Mouse (Mus musculus): Measurements from ENCODE around the gene Irgq. TPM values are rescaled to one million over a fixed set of nuclear protein-coding genes. Genes with fewer than 3 reads are reported as not detected.

Gene Irgq
- polyA plus RNA-seq, 1 experiment from 2014 or later = 30.3 TPM

DNA sequence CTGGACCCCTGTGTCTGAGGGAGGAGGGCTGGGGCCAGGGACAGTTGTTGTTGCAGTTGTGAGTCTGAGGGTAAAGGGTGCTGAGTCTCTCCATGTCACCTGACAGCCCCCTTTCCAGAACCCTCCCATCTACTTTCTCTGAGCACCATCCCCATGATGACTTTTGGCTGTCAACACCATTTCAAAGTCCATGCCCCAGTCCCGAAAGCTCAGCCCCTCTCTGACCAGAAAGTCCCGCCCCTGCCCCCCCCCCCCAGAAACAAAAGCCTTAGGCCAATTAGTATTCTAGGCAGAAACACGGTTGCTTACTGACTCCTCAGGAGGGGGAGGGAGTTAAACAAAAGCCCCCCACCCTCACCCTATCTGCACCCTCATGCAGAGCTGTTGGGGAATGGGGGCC lies 43.1 kb upstream of the Irgq start:
- Histone ChIP-seq H3K4me1 (ENCODE audit: control insufficient read depth, insufficient read depth, low read length) (peaks cover 47% of the 10 kb centered on the region), H3K27ac (replicated peaks; ENCODE audit: low read depth, low read length) (peak overlapping the region; percentile 74; the same call in 1 of the 2 replicates), H3K9me3 (ENCODE audit: control insufficient read depth, low read length) (no peaks in the 10 kb centered on the region), H3K9ac (replicated peaks; ENCODE audit: low read length) (peak overlapping the region; percentile 55; the same call in 1 of the 2 replicates), H3K4me2 (ENCODE audit: low read length) (peak overlapping the region; percentile 56), H3K36me3 (ENCODE audit: control insufficient read depth, insufficient read depth, low read length) (peaks cover 12% of the 10 kb centered on the region; the same call in 1 of the 2 replicates), H3K27me3 (ENCODE audit: control insufficient read depth, insufficient read depth, low read length) (no peaks in the 10 kb centered on the region), H3K4me3 (replicated peaks; ENCODE audit: low read depth, low read length) (no peak overlapping the region)
- DNase-seq (no peak), ATAC-seq (ENCODE audit: low FRiP score, low TSS enrichment) (no peak)
- WGBS = 13% methylated on average over 3 of the region's 3 CpGs

- H3K4me2 ChIP-seq (ENCODE audit: low read length) = no peak overlapping the region
- H3K9ac ChIP-seq (replicated peaks; ENCODE audit: low read length) = no peak overlapping the region
- ATAC-seq (ENCODE audit: low FRiP score, low TSS enrichment) = no peak
- no peaks in the 10 kb centered on the region for H3K9me3 ChIP-seq (ENCODE audit: control insufficient read depth, low read length)
- DNase-seq = no peak
- no peak overlapping the region for H3K4me3 ChIP-seq (replicated peaks; ENCODE audit: low read depth, low read length)
- H3K36me3 ChIP-seq (ENCODE audit: control insufficient read depth, insufficient read depth, low read length) = peaks cover 12% of the 10 kb centered on the region; the same call in 1 of the 2 replicates
- no peak overlapping the region for H3K27ac ChIP-seq (replicated peaks; ENCODE audit: low read depth, low read length)
- 84% methylated on average over 8 of the region's 8 CpGs for WGBS
- no peaks in the 10 kb centered on the region for H3K27me3 ChIP-seq (ENCODE audit: control insufficient read depth, insufficient read depth, low read length)
- peaks cover 44% of the 10 kb centered on the region for H3K4me1 ChIP-seq (ENCODE audit: control insufficient read depth, insufficient read depth, low read length)
Observed at GRCm38 (mm10) chr7:24488303-24488702, 42.2 kb upstream of the Irgq start.

DNA sequence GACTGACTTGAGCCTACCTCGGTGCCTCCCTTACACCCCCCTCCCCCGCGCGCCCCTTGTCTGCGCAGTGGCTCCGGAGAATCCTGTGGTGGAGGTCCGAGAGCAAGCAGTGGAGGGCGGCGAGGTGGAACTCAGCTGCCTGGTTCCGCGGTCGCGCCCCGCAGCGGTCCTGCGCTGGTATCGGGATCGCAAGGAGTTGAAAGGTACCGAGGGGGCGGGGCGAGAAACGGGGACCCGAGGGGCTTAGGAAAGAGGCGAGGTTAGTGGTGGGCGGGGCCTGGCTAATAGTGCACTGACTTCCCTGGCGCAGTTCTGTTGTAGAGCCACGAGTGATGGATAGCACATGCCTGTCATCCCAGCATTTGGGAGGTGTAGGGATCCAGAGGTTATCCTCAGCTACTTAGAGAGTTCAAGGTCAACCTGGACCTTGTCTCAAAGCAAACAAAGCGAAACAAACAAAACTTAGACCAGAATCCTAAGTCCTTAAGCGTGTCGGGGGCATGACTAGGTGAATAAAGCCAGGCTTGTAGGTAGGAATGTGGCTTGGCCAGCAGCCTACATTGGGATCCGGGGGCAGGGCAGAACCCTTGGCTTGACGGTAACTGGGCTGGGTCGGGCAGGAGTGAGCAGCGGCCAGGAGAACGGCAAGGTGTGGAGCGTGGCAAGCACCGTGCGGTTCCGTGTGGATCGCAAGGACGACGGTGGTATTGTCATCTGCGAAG lies 30.5 kb upstream of the Irgq start:
- 20% methylated on average over 43 of the region's 43 CpGs for WGBS
- H3K9me3 ChIP-seq (ENCODE audit: control insufficient read depth, low read length) = no peaks in the 10 kb centered on the region
- 0 out of 2 replicates have a peak overlapping the region, but pooled peaks have one; percentile 6 for H3K4me2 ChIP-seq (ENCODE audit: low read length)
- ATAC-seq (ENCODE audit: low FRiP score, low TSS enrichment) (0 out of 2 replicates have a peak, but pooled peaks have one; percentile 7), DNase-seq (no peak)
- H3K27me3 ChIP-seq (ENCODE audit: control insufficient read depth, insufficient read depth, low read length) = no peaks in the 10 kb centered on the region
- H3K27ac ChIP-seq (replicated peaks; ENCODE audit: low read depth, low read length) = no peak overlapping the region
- peaks cover 15% of the 10 kb centered on the region for H3K4me1 ChIP-seq (ENCODE audit: control insufficient read depth, insufficient read depth, low read length)
- no peak overlapping the region for H3K9ac ChIP-seq (replicated peaks; ENCODE audit: low read length)
- H3K4me3 ChIP-seq (replicated peaks; ENCODE audit: low read depth, low read length) = no peak overlapping the region
- H3K36me3 ChIP-seq (ENCODE audit: control insufficient read depth, insufficient read depth, low read length) = peaks cover 55% of the 10 kb centered on the region

- Histone ChIP-seq H3K4me1 (ENCODE audit: control insufficient read depth, insufficient read depth, low read length) (peaks cover 24% of the 10 kb centered on the region), H3K27me3 (ENCODE audit: control insufficient read depth, insufficient read depth, low read length) (no peaks in the 10 kb centered on the region), H3K4me2 (ENCODE audit: low read length) (no peak overlapping the region), H3K9me3 (ENCODE audit: control insufficient read depth, low read length) (no peaks in the 10 kb centered on the region), H3K36me3 (ENCODE audit: control insufficient read depth, insufficient read depth, low read length) (peaks cover 54% of the 10 kb centered on the region), H3K27ac (replicated peaks; ENCODE audit: low read depth, low read length) (no peak overlapping the region), H3K4me3 (replicated peaks; ENCODE audit: low read depth, low read length) (no peak overlapping the region), H3K9ac (replicated peaks; ENCODE audit: low read length) (no peak overlapping the region)
- peak; percentile 66 for DNase-seq
- 36% methylated on average over 7 of the region's 7 CpGs for WGBS
- no peak for ATAC-seq (ENCODE audit: low FRiP score, low TSS enrichment)
Observed at GRCm38 (mm10) chr7:24500929-24501328, 29.6 kb upstream of the Irgq start.

- no peak overlapping the region for H3K4me3 ChIP-seq (replicated peaks; ENCODE audit: low read depth, low read length)
- H3K27me3 ChIP-seq (ENCODE audit: control insufficient read depth, insufficient read depth, low read length) = no peaks in the 10 kb centered on the region
- H3K9ac ChIP-seq (replicated peaks; ENCODE audit: low read length) = no peak overlapping the region
- peaks cover 54% of the 10 kb centered on the region for H3K36me3 ChIP-seq (ENCODE audit: control insufficient read depth, insufficient read depth, low read length)
- no peaks in the 10 kb centered on the region for H3K9me3 ChIP-seq (ENCODE audit: control insufficient read depth, low read length)
- DNase-seq (no peak), ATAC-seq (ENCODE audit: low FRiP score, low TSS enrichment) (no peak)
- no peak overlapping the region for H3K27ac ChIP-seq (replicated peaks; ENCODE audit: low read depth, low read length)
- peaks cover 30% of the 10 kb centered on the region for H3K4me1 ChIP-seq (ENCODE audit: control insufficient read depth, insufficient read depth, low read length)
- 56% methylated on average over 21 of the region's 21 CpGs for WGBS
- no peak overlapping the region for H3K4me2 ChIP-seq (ENCODE audit: low read length)
Observed at GRCm38 (mm10) chr7:24501492-24501891, 29.0 kb upstream of the Irgq start.

- Histone ChIP-seq H3K4me3 (replicated peaks; ENCODE audit: low read depth, low read length) (no peak overlapping the region), H3K4me1 (ENCODE audit: control insufficient read depth, insufficient read depth, low read length) (peaks cover 36% of the 10 kb centered on the region), H3K27ac (replicated peaks; ENCODE audit: low read depth, low read length) (peak overlapping the region; percentile 100; the same call in 1 of the 2 replicates), H3K9ac (replicated peaks; ENCODE audit: low read length) (no peak overlapping the region; the same call in 1 of the 2 replicates), H3K9me3 (ENCODE audit: control insufficient read depth, low read length) (no peaks in the 10 kb centered on the region), H3K36me3 (ENCODE audit: control insufficient read depth, insufficient read depth, low read length) (peaks cover 53% of the 10 kb centered on the region), H3K4me2 (ENCODE audit: low read length) (no peak overlapping the region), H3K27me3 (ENCODE audit: control insufficient read depth, insufficient read depth, low read length) (no peaks in the 10 kb centered on the region)
- ATAC-seq (ENCODE audit: low FRiP score, low TSS enrichment) (no peak), DNase-seq (no peak)
- 21% methylated on average over 10 of the region's 10 CpGs for WGBS
Observed at GRCm38 (mm10) chr7:24504004-24504403, 26.5 kb upstream of the Irgq start.

DNA sequence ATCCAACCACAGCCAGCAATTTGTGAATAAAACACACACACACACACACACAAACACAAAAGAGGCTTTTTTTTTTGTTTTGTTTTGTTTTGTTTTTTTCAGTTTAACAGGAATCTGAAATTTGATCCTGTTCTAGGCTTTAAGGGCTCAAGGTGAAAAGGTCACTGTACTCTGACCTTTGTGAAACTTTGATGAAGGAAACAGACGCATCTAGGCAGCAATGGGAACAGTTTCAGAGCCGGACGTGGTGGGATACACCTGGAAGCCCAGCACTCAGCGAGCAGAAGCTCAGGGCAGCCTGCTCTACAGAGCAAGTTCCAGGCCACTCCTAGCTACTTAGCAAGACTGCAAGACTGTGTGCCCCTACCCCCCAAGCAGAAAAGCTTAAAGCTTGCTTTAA lies 25.6 kb upstream of the Irgq start:
- no peak overlapping the region for H3K9ac ChIP-seq (replicated peaks; ENCODE audit: low read length)
- peak overlapping the region; percentile 75; the same call in 1 of the 2 replicates for H3K4me2 ChIP-seq (ENCODE audit: low read length)
- peaks cover 43% of the 10 kb centered on the region for H3K4me1 ChIP-seq (ENCODE audit: control insufficient read depth, insufficient read depth, low read length)
- H3K27me3 ChIP-seq (ENCODE audit: control insufficient read depth, insufficient read depth, low read length) = no peaks in the 10 kb centered on the region
- H3K4me3 ChIP-seq (replicated peaks; ENCODE audit: low read depth, low read length) = no peak overlapping the region
- H3K27ac ChIP-seq (replicated peaks; ENCODE audit: low read depth, low read length) = peak overlapping the region; percentile 100
- H3K9me3 ChIP-seq (ENCODE audit: control insufficient read depth, low read length) = no peaks in the 10 kb centered on the region
- peaks cover 45% of the 10 kb centered on the region for H3K36me3 ChIP-seq (ENCODE audit: control insufficient read depth, insufficient read depth, low read length)
- 23% methylated on average over 4 of the region's 4 CpGs for WGBS
- no peak for ATAC-seq (ENCODE audit: low FRiP score, low TSS enrichment)
- no peak for DNase-seq

GRCm38 (mm10) chr7:24505447-24506064 lies 24.9 kb upstream of the Irgq start:
- no peaks in the 10 kb centered on the region for H3K9me3 ChIP-seq (ENCODE audit: control insufficient read depth, low read length)
- peaks cover 50% of the 10 kb centered on the region for H3K4me1 ChIP-seq (ENCODE audit: control insufficient read depth, insufficient read depth, low read length)
- WGBS = 4% methylated on average over 15 of the region's 15 CpGs
- no peaks in the 10 kb centered on the region for H3K27me3 ChIP-seq (ENCODE audit: control insufficient read depth, insufficient read depth, low read length)
- H3K36me3 ChIP-seq (ENCODE audit: control insufficient read depth, insufficient read depth, low read length) = peaks cover 38% of the 10 kb centered on the region
- DNase-seq = peak; percentile 68
- peak overlapping the region; percentile 91 for H3K9ac ChIP-seq (replicated peaks; ENCODE audit: low read length)
- H3K27ac ChIP-seq (replicated peaks; ENCODE audit: low read depth, low read length) = peak overlapping the region; percentile 100
- peak overlapping the region; percentile 75 for H3K4me2 ChIP-seq (ENCODE audit: low read length)
- peak overlapping the region; percentile 63 for H3K4me3 ChIP-seq (replicated peaks; ENCODE audit: low read depth, low read length)
- no peak for ATAC-seq (ENCODE audit: low FRiP score, low TSS enrichment)
